Mouse (Mus musculus) right cerebral cortex, postnatal 14 days (tissue): ENCODE results near the gene Mrps2.
"Not testable (repeated sequence)": the region's sequence is repeated elsewhere in the genome, so short reads cannot be mapped to it uniquely, and the experiment has no call there.

Source experiments
- DNase-seq: peaks from one replicate; pipeline ENCODE4 v3.0.0; 2022

Gene Mrps2

GRCm38 (mm10) chr2:28467860-28468485, at the start of gene Mrps2:
Gene Mrps2, plus strand, starts transcription at chr2:28468066.
- peak; percentile 88 for DNase-seq

GRCm38 (mm10) chr2:28419898-28420297, 48.0 kb upstream of the Mrps2 start:
- peak; percentile 99 for DNase-seq

GRCm38 (mm10) chr2:28423167-28423566, 44.7 kb upstream of the Mrps2 start:
- peak; percentile 51 for DNase-seq

GRCm38 (mm10) chr2:28427226-28427625, 40.6 kb upstream of the Mrps2 start:
- DNase-seq: no peak

- no peak for DNase-seq
These were observed 37.0 kb upstream of the Mrps2 start for GRCm38 (mm10) chr2:28430846-28431245.

- no peak for DNase-seq
These were observed 35.1 kb upstream of the Mrps2 start for GRCm38 (mm10) chr2:28432811-28433210.

- no peak for DNase-seq
These were observed 34.4 kb upstream of the Mrps2 start for GRCm38 (mm10) chr2:28433512-28433911.

- no peak for DNase-seq
These were observed 32.5 kb upstream of the Mrps2 start for GRCm38 (mm10) chr2:28435401-28435800.

GRCm38 (mm10) chr2:28440842-28441241, 27.0 kb upstream of the Mrps2 start:
- DNase-seq: no peak

GRCm38 (mm10) chr2:28445082-28445481, 22.8 kb upstream of the Mrps2 start:
- DNase-seq: no peak

- no peak for DNase-seq
These were observed 21.7 kb upstream of the Mrps2 start for GRCm38 (mm10) chr2:28446181-28446514.

- peak; percentile 52 for DNase-seq
These were observed 21.2 kb upstream of the Mrps2 start, which contains the start of gene Ppp1r26 for GRCm38 (mm10) chr2:28446515-28447314. Gene Ppp1r26, plus strand, starts transcription at chr2:28446800.

- no peak for DNase-seq
These were observed 20.6 kb upstream of the Mrps2 start for GRCm38 (mm10) chr2:28447315-28447670.

- DNase-seq: no peak
These were observed 16.2 kb upstream of the Mrps2 start for GRCm38 (mm10) chr2:28451663-28452062.

- DNase-seq: no peak
These were observed 14.3 kb upstream of the Mrps2 start for GRCm38 (mm10) chr2:28453539-28453938.

GRCm38 (mm10) chr2:28456616-28457015, 11.2 kb upstream of the Mrps2 start:
- DNase-seq: no peak

GRCm38 (mm10) chr2:28463919-28464318, 3.9 kb upstream of the Mrps2 start:
- peak; percentile 72 for DNase-seq

GRCm38 (mm10) chr2:28464919-28465318, 2.9 kb upstream of the Mrps2 start:
- DNase-seq: no peak

- DNase-seq: peak; percentile 51
These were observed 1.9 kb upstream of the Mrps2 start, which contains the start of gene 1700007K13Rik for GRCm38 (mm10) chr2:28465836-28466518. Gene 1700007K13Rik, minus strand, starts transcription at chr2:28466332.

GRCm38 (mm10) chr2:28468486-28469225, 790 bp downstream of the Mrps2 start:
- no peak for DNase-seq

GRCm38 (mm10) chr2:28469461-28469860, 1.6 kb downstream of the Mrps2 start:
- DNase-seq: no peak

GRCm38 (mm10) chr2:28470591-28470990, 2.7 kb downstream of the Mrps2 start:
- no peak for DNase-seq

- DNase-seq: not testable (repeated sequence)
These were observed 4.1 kb downstream of the Mrps2 start for GRCm38 (mm10) chr2:28472011-28472410.
